Mouse (Mus musculus): ENCODE results near the gene Tex22.

Gene Tex22

DNA sequence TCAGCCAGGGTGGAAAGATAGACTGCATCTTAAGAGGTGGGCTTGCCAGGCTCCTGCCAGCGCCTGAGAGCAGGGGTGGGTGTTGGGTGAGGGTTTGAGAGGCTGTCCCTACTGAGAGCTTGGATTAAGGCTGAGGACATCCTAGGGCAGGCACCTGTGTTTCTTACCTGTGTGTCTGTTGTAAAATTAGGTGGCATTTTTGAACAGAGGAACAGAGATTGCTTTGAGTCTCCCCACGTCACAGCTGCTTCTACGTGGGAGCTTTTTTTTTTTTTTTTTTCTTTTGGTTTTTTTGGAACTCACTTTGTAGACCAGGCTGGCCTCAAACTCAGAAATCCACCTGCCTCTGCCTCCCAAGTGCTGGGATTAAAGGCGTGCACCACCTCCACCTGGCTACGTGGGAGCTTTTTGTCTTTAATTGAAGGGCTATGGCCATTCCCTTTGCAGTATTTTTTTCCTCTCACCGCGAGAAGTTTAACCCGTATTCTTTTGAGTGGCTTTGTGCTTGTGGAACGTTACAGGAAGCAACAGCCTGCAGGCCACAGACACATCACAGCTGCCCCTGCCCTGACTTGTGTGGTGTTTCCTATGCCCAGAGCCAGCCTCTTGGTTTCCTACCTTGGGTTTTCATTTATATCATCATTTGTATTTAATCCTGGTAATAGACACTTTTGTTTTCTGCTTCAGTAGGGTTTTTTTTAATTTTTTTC lies 27.1 kb downstream of the Tex22 start:
- in situ Hi-C loops (cut with MseI, MboI) = no loop called here

- in situ Hi-C loops (cut with MseI, MboI) = no loop called here
Measured at GRCm38 (mm10) chr12:113102461-113102860, 28.2 kb downstream of the Tex22 start.

DNA sequence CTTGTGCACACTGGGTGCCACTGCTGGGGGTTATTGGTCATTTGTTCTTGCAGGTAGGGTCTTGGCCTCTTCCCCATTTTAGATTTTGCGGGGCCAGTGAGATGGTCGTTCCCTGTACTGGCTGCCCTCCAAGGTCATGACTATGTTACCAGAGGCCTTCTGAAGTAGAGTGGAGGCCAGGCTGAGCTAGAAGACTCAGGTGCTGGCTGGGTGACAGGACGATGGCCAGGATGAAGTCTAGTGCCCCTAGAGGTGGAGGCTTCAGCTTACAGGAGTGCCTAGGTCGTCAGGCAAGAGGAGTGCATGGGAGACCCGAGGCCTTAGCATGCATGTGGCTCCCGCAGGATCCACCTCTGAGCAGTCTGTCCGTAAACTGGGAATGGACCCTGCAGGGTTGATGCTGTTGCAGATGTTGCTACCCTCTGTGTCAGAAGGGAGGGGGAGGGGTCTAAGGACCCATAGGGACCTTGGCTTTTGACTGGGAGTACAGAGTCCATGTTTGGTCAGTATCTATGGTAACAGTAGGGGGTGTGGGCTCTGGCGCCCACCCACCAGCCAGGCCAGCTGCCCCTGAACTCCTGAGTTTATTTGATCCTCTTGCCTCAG lies 29.6 kb downstream of the Tex22 start:
- in situ Hi-C loops (cut with MseI, MboI) = no loop called here

GRCm38 (mm10) chr12:113106386-113106785 lies 32.1 kb downstream of the Tex22 start:
- in situ Hi-C loops (cut with MseI, MboI) = no loop called here

GRCm38 (mm10) chr12:113107431-113108124 lies 33.3 kb downstream of the Tex22 start:
- in situ Hi-C loops (cut with MseI, MboI) = no loop called here

GRCm38 (mm10) chr12:113108528-113109283 lies 34.4 kb downstream of the Tex22 start:
- in situ Hi-C loops (cut with MseI, MboI) = no loop called here

- in situ Hi-C loops (cut with MseI, MboI) = no loop called here
Measured at GRCm38 (mm10) chr12:113109801-113110200, 35.5 kb downstream of the Tex22 start.

- in situ Hi-C loops (cut with MseI, MboI) = no loop called here
Measured at GRCm38 (mm10) chr12:113114141-113114540, 39.8 kb downstream of the Tex22 start.

GRCm38 (mm10) chr12:113114856-113115538 lies 40.7 kb downstream of the Tex22 start:
- in situ Hi-C loops (cut with MseI, MboI) = no loop called here

- in situ Hi-C loops (cut with MseI, MboI) = no loop called here
Measured at GRCm38 (mm10) chr12:113119516-113120410, 45.5 kb downstream of the Tex22 start.

- in situ Hi-C loops (cut with MseI, MboI) = no loop called here
Measured at GRCm38 (mm10) chr12:113124726-113125125, 50.4 kb downstream of the Tex22 start.

DNA sequence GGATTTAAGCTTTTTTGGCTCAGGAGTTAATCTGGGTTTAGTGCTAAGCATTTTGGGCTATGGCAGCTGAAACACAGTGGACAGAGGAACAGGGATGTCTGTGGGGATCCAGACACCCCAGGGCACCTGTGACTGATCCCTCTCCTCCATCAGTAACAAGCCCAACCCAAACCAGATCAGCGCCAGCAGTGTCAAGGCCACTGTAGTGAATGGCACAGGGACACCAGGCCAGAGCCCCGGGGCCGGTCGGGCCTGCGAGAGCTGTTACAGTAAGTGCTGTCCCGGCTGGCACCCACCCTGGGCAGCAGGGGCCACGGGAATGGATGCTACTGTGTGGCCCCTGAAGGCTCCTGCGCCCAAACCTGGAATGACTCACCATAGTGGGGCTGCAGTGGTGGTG lies 56.4 kb downstream of the Tex22 start:
- in situ Hi-C loops (cut with MseI, MboI) = no loop called here

DNA sequence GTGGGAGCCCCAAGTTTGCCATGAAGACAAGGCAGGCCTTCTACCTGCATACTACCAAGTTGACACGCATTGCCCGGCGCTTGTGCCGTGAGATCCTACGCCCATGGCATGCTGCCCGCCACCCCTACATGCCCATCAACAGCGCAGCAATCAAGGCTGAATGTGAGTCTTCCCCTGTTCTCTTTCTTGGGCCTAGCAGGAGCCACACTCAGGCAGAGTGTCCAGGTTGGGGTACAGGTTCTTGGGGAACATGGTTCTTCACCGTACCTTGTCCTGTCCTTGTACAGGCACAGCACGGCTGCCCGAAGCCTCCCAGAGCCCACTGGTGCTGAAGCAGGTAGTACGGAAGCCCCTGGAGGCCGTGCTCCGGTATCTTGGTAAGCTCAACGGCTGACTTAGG lies 57.3 kb downstream of the Tex22 start:
- in situ Hi-C loops (cut with MseI, MboI) = no loop called here

- in situ Hi-C loops (cut with MseI, MboI) = no loop called here
Measured at GRCm38 (mm10) chr12:113132567-113132966, 58.3 kb downstream of the Tex22 start.

DNA sequence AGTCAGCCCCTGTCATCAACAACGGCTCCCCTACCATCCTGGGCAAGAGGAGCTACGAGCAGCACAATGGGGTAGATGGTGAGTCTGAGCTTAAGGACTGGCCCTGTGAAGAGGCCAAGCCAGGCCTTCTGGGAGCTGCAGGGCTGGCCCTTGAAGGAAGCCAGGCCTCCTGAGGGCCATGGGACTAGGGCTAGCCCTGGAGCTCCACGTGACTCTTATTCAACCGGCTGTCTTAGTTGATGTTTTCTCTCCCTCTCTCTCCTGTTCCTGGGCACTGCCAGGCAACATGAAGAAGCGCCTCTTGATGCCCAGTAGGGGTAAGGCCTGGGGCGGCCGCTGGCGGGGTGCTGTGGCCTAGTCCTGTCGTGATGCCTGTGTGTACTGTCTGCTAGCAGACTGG lies 59.0 kb downstream of the Tex22 start:
- in situ Hi-C loops (cut with MseI, MboI) = no loop called here

- in situ Hi-C loops (cut with MseI, MboI) = no loop called here
Measured at GRCm38 (mm10) chr12:113133861-113134403, 59.6 kb downstream of the Tex22 start.

GRCm38 (mm10) chr12:113134502-113134901 lies 60.2 kb downstream of the Tex22 start:
- in situ Hi-C loops (cut with MseI, MboI) = no loop called here

DNA sequence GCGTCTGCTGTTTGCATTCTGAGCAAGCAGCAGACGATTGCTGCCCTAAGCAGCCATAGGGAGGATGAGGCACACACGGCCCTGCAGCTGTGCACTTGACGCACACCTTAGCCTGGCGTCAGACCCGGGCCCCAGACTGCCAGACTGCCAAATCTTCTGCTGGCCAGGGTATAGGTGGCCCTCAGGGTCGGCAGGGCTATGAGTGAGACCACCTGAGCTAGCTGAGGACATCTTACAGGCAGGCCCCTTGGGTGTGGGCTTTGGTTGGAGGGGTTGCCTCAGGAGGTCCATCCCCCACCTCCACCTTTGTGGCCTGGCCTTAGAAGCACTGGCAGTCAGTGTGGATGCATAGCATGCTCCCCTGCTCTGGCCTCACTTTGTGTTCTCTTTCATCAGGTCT lies 61.1 kb downstream of the Tex22 start:
- in situ Hi-C loops (cut with MseI, MboI) = no loop called here

DNA sequence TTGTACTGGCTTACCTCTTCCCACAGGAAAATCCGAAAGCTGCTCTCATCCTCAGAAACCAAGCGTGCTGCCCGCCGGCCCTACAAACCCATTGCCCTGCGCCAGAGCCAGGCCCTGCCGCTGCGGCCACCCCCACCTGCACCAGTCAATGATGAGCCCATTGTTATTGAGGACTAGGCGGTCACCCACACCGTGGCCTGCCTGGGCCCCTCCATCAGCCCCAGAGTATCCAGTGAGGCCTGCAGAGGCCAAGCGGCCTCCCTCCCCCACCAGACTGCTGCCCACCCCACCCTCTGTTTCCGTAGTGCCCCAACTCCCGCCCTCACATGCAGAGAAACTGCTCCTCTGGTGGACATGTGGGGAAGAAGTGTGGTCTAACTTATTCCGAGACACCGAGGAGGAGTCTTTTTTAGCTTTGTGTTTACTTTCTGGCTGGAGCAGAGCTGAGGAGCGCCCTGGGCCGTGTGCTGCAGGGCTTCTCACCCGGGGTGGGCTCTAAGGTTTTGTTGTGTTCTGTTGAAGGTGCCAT lies 62.3 kb downstream of the Tex22 start:
- in situ Hi-C loops (cut with MseI, MboI) = no loop called here
